Mouse (Mus musculus): ENCODE data around the gene Tnpo1. TPM values are rescaled to one million over a fixed set of nuclear protein-coding genes. Genes with fewer than 3 reads are reported as not detected.
A peak's percentile ranks its signal among the peaks of the same experiment; 100 is the strongest.

Tnpo1 gene
- polyA plus RNA-seq, 1 experiment from 2014 or later, result 84.2 TPM

- Histone ChIP-seq H3K4me1 (no peaks in the 10 kb centered on the region), H3K9me3 (no peaks in the 10 kb centered on the region), H3K27me3 (no peaks in the 10 kb centered on the region), H3K9ac (no peak overlapping the region), H3K36me3 (replicated peaks) (peaks cover 68% of the 10 kb centered on the region), H3K4me2 (no peak overlapping the region), H3K4me3 (replicated peaks) (no peak overlapping the region), H3K27ac (no peak overlapping the region)
- WGBS, result 75% methylated on average over 2 of the region's 2 CpGs
- no peak for ATAC-seq (ENCODE audit: low FRiP score)
Measured at GRCm38 (mm10) chr13:98880336-98880735, 45.8 kb downstream of the Tnpo1 start.

- no peak overlapping the region for H3K9ac ChIP-seq
- H3K27me3 ChIP-seq, result no peaks in the 10 kb centered on the region
- no peak overlapping the region for H3K4me3 ChIP-seq (replicated peaks)
- no peaks in the 10 kb centered on the region for H3K4me1 ChIP-seq
- peaks cover 69% of the 10 kb centered on the region for H3K36me3 ChIP-seq (replicated peaks)
- ATAC-seq (ENCODE audit: low FRiP score), result no peak
- no peak overlapping the region for H3K4me2 ChIP-seq
- no peak overlapping the region for H3K27ac ChIP-seq
- WGBS, result 98% methylated on average over 6 of the region's 6 CpGs
- H3K9me3 ChIP-seq, result no peaks in the 10 kb centered on the region
Measured at GRCm38 (mm10) chr13:98879422-98879821, 46.8 kb downstream of the Tnpo1 start.

DNA sequence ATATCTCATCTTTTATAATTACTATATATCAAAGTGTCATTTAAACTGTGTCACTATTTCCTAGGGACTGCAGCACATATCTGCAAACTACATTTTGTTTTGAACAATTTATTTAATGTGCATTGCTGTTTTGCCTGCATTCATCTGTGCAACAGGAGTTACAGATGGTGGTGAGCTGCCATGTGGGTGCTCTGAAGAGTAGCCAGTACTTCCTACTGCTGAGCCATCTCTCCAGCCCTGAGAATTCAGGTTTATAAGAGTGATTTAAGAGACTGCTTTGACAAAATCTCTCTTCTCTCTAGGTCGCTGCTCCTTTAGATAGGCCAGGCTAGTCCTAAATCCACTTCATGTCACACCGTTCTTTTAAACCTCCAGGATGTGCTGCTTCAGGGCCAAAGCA lies 49.0 kb downstream of the Tnpo1 start:
- no peaks in the 10 kb centered on the region for H3K9me3 ChIP-seq
- WGBS, result 90% methylated on average over 2 of the region's 2 CpGs
- H3K27ac ChIP-seq, result no peak overlapping the region
- H3K4me2 ChIP-seq, result no peak overlapping the region
- peaks cover 11% of the 10 kb centered on the region; the same call in 1 of the 2 replicates for H3K4me1 ChIP-seq
- no peak for ATAC-seq (ENCODE audit: low FRiP score)
- no peak overlapping the region for H3K4me3 ChIP-seq (replicated peaks)
- H3K9ac ChIP-seq, result no peak overlapping the region
- H3K36me3 ChIP-seq (replicated peaks), result peaks cover 67% of the 10 kb centered on the region
- H3K27me3 ChIP-seq, result no peaks in the 10 kb centered on the region

GRCm38 (mm10) chr13:98874727-98875126 lies 51.5 kb downstream of the Tnpo1 start:
- no peak overlapping the region for H3K27ac ChIP-seq
- 87% methylated on average over 3 of the region's 3 CpGs for WGBS
- peaks cover 17% of the 10 kb centered on the region; the same call in 1 of the 2 replicates for H3K4me1 ChIP-seq
- no peak for ATAC-seq (ENCODE audit: low FRiP score)
- H3K4me3 ChIP-seq (replicated peaks), result no peak overlapping the region
- H3K9me3 ChIP-seq, result no peaks in the 10 kb centered on the region
- H3K27me3 ChIP-seq, result no peaks in the 10 kb centered on the region
- H3K4me2 ChIP-seq, result no peak overlapping the region
- peaks cover 79% of the 10 kb centered on the region for H3K36me3 ChIP-seq (replicated peaks)
- H3K9ac ChIP-seq, result no peak overlapping the region

GRCm38 (mm10) chr13:98872273-98872847 lies 53.8 kb downstream of the Tnpo1 start:
- peaks cover 80% of the 10 kb centered on the region for H3K36me3 ChIP-seq (replicated peaks)

GRCm38 (mm10) chr13:98871263-98871662 lies 54.9 kb downstream of the Tnpo1 start:
- H3K4me3 ChIP-seq (replicated peaks), result no peak overlapping the region
- ATAC-seq (ENCODE audit: low FRiP score), result no peak
- no peaks in the 10 kb centered on the region for H3K27me3 ChIP-seq
- H3K9ac ChIP-seq, result no peak overlapping the region
- peaks cover 86% of the 10 kb centered on the region for H3K36me3 ChIP-seq (replicated peaks)
- no peak overlapping the region for H3K27ac ChIP-seq
- H3K4me1 ChIP-seq, result peaks cover 17% of the 10 kb centered on the region; the same call in 1 of the 2 replicates
- H3K9me3 ChIP-seq, result no peaks in the 10 kb centered on the region
- H3K4me2 ChIP-seq, result no peak overlapping the region
- WGBS, result 75% methylated on average over 1 of the region's 1 CpGs

More at GRCm38 (mm10) chr13:98872273-98872847, 53.8 kb downstream of the Tnpo1 start:
- Histone ChIP-seq H3K27me3 (no peaks in the 10 kb centered on the region), H3K9me3 (no peaks in the 10 kb centered on the region), H3K4me1 (peaks cover 17% of the 10 kb centered on the region; the same call in 1 of the 2 replicates), H3K4me2 (no peak overlapping the region), H3K9ac (no peak overlapping the region), H3K4me3 (replicated peaks) (no peak overlapping the region), H3K27ac (0 out of 2 replicates have a peak overlapping the region, but pooled peaks have one; percentile 27)
- no peak for ATAC-seq (ENCODE audit: low FRiP score)
- WGBS, result 71% methylated on average over 7 of the region's 7 CpGs

DNA sequence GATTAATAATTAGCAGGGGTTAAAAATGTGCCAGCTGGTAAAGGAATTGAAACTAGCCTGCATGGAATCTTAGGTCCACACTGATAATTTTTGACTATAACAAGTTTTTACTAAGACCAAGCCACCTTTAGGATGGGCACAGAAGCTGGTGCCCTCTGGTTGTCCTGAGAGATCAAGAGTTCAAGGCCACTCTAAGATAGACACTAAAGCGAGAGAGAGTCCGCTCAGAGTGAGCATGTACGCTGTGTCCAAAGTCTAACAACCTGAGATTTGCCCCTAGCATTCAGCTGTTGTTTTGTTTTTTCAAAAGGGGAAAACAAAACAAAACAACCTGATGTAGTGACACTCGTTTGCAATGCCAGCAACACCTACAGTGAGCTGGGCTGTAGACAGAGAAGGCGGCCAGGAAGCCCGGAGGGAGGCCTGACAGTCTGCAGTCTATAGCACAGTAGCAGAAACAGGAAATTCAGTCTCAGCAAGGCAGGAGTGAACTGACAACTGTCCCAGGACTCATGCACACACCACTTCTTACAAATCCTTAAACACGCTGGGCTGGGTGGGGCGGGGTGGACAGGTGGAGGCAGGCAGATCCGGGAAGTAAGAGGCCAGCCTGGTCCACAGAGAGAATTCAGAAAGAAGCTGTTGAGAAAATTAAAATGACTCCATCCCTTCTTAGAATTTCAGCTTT lies 57.8 kb downstream of the Tnpo1 start:
- 91% methylated on average over 9 of the region's 9 CpGs for WGBS
- no peak overlapping the region for H3K9ac ChIP-seq
- ATAC-seq (ENCODE audit: low FRiP score), result no peak; the same call in 1 of the 2 replicates
- no peak overlapping the region for H3K4me2 ChIP-seq
- H3K9me3 ChIP-seq, result no peaks in the 10 kb centered on the region
- H3K4me3 ChIP-seq (replicated peaks), result no peak overlapping the region
- no peaks in the 10 kb centered on the region for H3K27me3 ChIP-seq
- H3K4me1 ChIP-seq, result peaks cover 15% of the 10 kb centered on the region; the same call in 1 of the 2 replicates
- H3K27ac ChIP-seq, result no peak overlapping the region
- H3K36me3 ChIP-seq (replicated peaks), result peaks cover 91% of the 10 kb centered on the region

DNA sequence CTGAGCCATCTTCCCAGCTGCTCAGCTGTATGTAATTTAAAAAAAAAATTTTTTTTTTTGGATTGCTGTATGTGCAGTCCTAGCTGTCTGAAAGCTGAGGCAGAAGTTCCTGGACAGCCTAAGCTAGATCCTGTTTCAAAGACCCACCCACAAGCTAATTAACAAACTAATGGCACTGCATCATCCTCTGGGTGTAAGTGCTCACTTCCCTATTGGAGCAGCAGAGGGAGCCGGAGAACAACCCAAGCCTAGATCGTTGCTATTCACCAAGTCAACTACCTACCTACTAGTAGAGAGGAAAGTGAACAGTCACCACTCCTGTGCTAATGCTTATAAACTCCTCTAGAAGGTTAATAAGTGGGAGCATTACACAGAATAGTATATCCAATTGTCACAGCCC lies 58.4 kb downstream of the Tnpo1 start:
- Histone ChIP-seq H3K27me3 (no peaks in the 10 kb centered on the region), H3K27ac (no peak overlapping the region), H3K9me3 (no peaks in the 10 kb centered on the region), H3K9ac (no peak overlapping the region), H3K36me3 (replicated peaks) (peaks cover 92% of the 10 kb centered on the region), H3K4me2 (no peak overlapping the region), H3K4me1 (peaks cover 12% of the 10 kb centered on the region; the same call in 1 of the 2 replicates), H3K4me3 (replicated peaks) (no peak overlapping the region)
- 66% methylated on average over 2 of the region's 2 CpGs for WGBS
- peak; percentile 76 for ATAC-seq (ENCODE audit: low FRiP score)

DNA sequence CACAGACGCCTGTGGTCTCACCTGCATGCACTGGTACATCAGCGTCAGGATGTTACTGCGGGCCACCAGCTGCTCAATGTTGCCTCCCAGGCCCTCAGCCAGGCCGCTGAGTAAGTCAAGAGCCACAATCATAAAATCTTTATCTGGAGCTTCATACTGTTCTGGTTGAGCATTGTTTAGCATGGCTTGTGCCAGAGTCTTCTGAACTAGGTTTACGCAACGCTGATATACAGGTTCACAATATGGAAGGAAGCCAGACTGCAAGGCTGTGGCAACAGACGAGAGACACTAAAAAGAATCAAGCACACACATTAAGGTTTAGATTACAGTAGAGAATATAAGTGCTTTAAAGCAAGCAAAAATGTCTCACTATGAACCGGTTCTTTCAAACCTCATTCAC lies 70.9 kb downstream of the Tnpo1 start:
- Histone ChIP-seq H3K27ac (no peak overlapping the region), H3K4me1 (no peaks in the 10 kb centered on the region), H3K9me3 (no peaks in the 10 kb centered on the region), H3K4me2 (no peak overlapping the region), H3K27me3 (no peaks in the 10 kb centered on the region), H3K9ac (no peak overlapping the region), H3K4me3 (replicated peaks) (no peak overlapping the region), H3K36me3 (replicated peaks) (peaks cover 78% of the 10 kb centered on the region)
- WGBS, result 92% methylated on average over 8 of the region's 8 CpGs
- ATAC-seq (ENCODE audit: low FRiP score), result no peak

- H3K9me3 ChIP-seq, result no peaks in the 10 kb centered on the region
- peaks cover 59% of the 10 kb centered on the region for H3K36me3 ChIP-seq (replicated peaks)
- WGBS, result 86% methylated on average over 1 of the region's 1 CpGs
- no peak for ATAC-seq (ENCODE audit: low FRiP score)
- no peak overlapping the region for H3K4me3 ChIP-seq (replicated peaks)
- no peak overlapping the region for H3K9ac ChIP-seq
- no peaks in the 10 kb centered on the region for H3K27me3 ChIP-seq
- H3K4me1 ChIP-seq, result no peaks in the 10 kb centered on the region
- no peak overlapping the region for H3K27ac ChIP-seq
- H3K4me2 ChIP-seq, result no peak overlapping the region
Measured at GRCm38 (mm10) chr13:98845794-98846193, 80.4 kb downstream of the Tnpo1 start.

- Histone ChIP-seq H3K9ac (no peak overlapping the region), H3K9me3 (no peaks in the 10 kb centered on the region), H3K36me3 (replicated peaks) (peaks cover 27% of the 10 kb centered on the region), H3K4me3 (replicated peaks) (no peak overlapping the region), H3K27ac (no peak overlapping the region), H3K27me3 (no peaks in the 10 kb centered on the region), H3K4me1 (no peaks in the 10 kb centered on the region), H3K4me2 (no peak overlapping the region)
- ATAC-seq (ENCODE audit: low FRiP score), result peak; percentile 15; the same call in 1 of the 2 replicates
- WGBS, result 91% methylated on average over 6 of the region's 6 CpGs
Measured at GRCm38 (mm10) chr13:98836423-98837088, 89.6 kb downstream of the Tnpo1 start.

GRCm38 (mm10) chr13:98835740-98836139 lies 90.4 kb downstream of the Tnpo1 start:
- WGBS, result 94% methylated on average over 5 of the region's 5 CpGs
- no peaks in the 10 kb centered on the region for H3K9me3 ChIP-seq
- H3K27me3 ChIP-seq, result no peaks in the 10 kb centered on the region
- H3K4me1 ChIP-seq, result no peaks in the 10 kb centered on the region
- H3K4me2 ChIP-seq, result no peak overlapping the region
- peaks cover 27% of the 10 kb centered on the region for H3K36me3 ChIP-seq (replicated peaks)
- no peak overlapping the region for H3K4me3 ChIP-seq (replicated peaks)
- peak; percentile 36; the same call in 1 of the 2 replicates for ATAC-seq (ENCODE audit: low FRiP score)
- H3K27ac ChIP-seq, result no peak overlapping the region
- no peak overlapping the region for H3K9ac ChIP-seq

All from forebrain, embryonic 12.5 days (tissue).